Mouse (Mus musculus) left cerebral cortex, adult 9 months (tissue): ENCODE results near the gene Il11ra1.

Source experiments
- DNase-seq, 2 experiments: peaks; one replicate each; pipeline ENCODE4 v3.0.0; 2022; ENCODE audit warnings: low spot score in 2 of 2

The Il11ra1 gene

GRCm38 (mm10) chr4:41708192-41708745 lies 8.5 kb downstream of the Il11ra1 start:
- DNase-seq = peak in 1 of 2 experiments; percentile 63

- DNase-seq = no peak
Measured at GRCm38 (mm10) chr4:41710229-41710628, 10.4 kb downstream of the Il11ra1 start.

DNA sequence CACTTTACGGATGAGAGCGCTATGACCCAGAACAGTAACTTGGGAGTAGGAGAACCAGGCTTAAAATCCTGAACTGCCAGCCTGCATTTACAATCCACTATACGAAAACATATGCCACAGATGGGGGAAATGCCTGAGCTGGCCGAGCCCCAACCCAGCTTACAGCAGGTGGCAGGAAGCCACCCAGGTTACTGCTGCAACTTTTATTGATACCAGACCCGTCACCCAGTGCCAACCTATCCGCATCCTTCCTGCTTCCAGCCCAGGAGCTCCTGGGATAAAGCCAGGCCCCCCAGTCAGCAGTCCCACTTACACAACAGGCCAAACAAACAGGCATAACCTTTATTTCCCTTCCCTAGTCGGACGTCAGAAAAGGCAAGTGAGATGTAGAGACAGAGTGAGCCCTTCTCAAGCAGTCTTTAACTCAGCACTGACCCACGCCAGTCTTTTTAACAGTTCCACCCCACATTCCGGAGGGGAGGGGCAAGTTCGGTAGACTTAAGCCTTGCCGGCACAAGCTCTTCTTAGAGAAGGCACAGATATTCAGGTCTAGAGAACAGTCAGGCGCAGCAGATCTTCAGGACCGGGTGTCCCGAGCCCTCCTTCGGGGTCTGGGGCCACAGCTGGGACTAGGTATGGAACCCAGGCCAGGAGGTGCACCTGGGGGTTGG lies 12.1 kb downstream of the Il11ra1 start:
- no peak for DNase-seq

DNA sequence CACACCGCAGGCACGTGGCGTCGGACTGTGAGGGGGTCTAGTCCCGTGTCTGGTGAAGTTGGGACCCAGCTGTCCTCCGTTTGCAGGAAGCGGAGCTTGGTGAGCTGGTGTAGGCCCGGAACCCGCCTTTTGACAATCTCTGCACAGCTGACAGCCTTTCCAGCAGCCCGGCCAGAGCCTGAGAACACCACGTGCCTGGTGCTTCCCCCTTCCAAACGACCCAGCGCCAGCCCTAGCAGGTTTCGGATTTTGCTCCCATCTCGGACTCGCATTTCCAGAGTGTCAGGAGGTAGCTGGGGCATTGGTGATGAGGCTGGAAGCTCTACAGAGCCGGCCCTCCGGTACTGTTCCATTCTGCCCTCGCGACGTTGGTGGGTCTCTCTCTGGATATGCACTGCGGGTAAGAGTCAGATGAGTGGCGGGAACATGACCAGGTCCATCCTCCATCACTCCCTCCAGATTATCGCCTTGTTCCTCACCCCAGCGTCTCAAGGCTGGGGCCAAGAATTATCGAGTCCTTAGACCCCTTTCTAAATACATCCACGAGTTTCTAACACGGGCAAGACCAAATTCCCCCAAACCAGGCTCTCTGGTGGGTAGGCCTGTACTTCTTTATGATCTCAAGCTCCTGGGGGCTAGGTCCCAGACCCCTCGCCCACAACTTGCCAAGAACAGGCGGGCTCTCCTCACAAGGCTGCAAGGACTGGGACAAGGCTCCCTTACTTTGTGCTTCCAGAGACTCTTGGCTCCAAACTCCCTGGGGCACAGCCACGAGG lies 12.8 kb downstream of the Il11ra1 start:
- no peak for DNase-seq

- peak in 1 of 2 experiments; percentile 78 for DNase-seq
Measured at GRCm38 (mm10) chr4:41713197-41714067, 13.6 kb downstream of the Il11ra1 start, which contains the start of gene Rpp25l. TSS of gene Rpp25l (minus strand) at chr4:41713534.

- peak in 1 of 2 experiments; percentile 83 for DNase-seq
Measured at GRCm38 (mm10) chr4:41714276-41714675, 14.5 kb downstream of the Il11ra1 start.

GRCm38 (mm10) chr4:41715082-41715481 lies 15.3 kb downstream of the Il11ra1 start:
- DNase-seq = no peak

DNA sequence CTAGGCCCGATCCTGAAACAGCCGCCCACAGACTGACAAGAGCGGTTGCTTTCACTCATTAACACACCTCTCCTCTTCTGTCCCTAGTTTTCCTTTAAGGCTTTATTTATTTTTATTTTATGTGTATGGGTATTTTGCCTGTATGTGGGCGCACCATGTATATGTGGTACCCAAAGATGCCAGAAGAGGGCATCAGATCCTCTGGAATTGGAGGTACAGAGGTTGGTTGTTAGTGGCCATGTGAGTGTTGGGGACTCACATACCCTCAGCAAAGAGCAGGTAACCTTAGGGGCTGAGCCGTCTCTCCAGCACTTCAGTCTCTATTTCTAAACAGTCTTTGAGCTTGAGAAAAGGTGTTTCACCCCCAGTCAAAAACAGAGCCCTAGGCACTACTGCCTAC lies 15.8 kb downstream of the Il11ra1 start:
- peak in 1 of 2 experiments; percentile 73 for DNase-seq

DNA sequence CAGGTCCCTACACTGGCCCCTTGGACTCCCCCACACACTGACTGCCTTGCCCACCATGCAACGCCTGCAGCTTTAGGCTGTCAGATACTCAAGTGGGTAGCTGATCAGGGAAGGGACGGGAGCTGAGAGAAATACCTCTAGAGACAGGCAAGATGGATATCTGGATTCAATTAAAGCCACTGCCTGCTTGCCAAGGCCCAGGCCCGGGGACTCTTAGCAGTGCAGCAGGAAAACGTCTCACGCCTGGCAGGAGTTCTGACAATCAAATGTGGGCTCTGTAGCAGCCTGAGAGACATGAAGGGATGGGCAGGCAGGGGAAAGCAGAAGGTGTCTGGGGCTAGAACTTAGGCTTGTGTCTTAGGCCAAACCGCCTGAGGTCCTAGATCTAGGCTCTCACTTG lies 17.0 kb downstream of the Il11ra1 start:
- DNase-seq = no peak

DNA sequence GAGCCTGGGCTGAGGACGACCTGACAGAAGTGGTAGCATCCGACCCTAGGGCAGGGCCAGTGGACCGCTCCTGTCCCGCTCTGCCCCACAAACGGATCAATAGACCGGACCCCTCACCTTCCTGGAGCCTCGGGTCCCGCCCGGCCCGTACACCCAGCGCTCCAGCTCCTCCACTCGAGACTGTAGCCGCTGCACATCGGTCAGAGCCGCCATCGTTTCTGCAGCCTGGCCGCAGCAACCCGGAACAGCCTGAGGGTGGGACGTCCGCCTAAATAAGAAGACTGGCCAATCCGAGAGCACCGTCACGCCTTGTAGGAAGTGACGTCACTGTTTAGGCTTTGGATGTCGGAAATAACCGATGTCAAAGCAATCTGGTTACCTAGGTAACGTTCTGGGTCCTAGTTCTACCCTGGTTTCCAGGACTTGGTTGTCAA lies 23.1 kb downstream of the Il11ra1 start, which contains the start of gene Dctn3:
Dctn3 (minus strand) TSS at position 253 of the 434 bp plus-strand sequence.
- peak; percentile 95 to 96 for DNase-seq

GRCm38 (mm10) chr4:41726826-41727621 lies 27.2 kb downstream of the Il11ra1 start:
- no peak for DNase-seq

DNA sequence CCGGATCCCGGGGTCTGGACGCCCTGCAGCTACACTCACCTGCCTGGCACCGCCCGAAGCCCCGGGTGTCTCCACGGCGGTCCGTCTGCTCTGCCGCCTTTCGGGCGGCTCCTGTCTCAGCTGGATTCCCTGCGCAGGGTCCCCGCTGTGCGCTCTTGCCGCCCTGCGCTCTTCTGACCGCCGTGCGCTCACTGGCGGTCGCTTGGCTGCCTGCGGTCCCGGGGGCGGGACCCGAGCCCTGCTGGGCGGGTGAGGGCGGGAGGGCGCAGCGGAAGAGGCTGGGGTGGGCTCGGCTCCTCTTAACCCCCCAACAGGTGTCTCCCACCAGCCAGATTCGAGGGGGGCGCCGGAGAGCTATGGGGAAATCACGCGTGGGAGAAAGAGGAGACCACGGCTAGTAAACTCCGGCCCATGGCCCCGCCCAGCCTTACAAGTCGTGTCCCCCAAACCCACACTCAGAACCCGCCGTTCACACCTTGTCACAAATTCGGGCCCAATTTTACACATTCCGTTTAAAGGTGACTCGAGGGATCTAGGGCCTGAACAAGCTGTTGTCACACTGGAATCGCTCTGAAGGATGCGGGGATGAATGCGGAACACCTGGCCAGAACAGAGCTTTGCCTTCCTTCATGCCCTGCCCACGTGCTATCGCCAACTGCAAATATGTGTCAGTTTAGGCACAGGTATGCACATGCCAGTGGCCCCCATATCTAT lies 31.4 kb downstream of the Il11ra1 start, which contains the start of gene Arid3c:
Arid3c (minus strand) TSS at position 91 of the 714 bp plus-strand sequence.
- no peak for DNase-seq

GRCm38 (mm10) chr4:41737602-41738255 lies 37.9 kb downstream of the Il11ra1 start:
- DNase-seq = peak in 1 of 2 experiments; percentile 83

- no peak for DNase-seq
Measured at GRCm38 (mm10) chr4:41738256-41738603, 38.4 kb downstream of the Il11ra1 start.

DNA sequence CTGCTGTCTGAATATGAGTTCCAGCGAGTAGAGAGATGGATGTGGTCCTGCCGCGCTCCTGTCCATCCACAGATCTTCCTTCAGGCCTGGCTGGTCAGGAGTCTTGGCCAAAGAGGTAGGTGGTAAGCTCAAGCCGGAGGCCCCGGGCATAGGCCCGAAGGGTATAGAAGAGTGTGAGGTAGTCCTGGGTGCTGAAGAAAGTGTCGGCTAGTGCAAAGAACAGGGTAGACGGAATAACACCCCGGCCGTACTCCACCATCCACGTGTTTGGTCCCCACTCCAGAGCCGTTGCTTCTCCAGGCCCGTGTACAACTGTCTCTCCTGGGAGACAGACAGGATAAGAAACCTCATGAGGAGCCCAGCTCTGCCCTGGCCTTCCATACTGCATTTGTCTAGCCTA lies 39.5 kb downstream of the Il11ra1 start:
- no peak for DNase-seq

- DNase-seq = peak in 1 of 2 experiments; percentile 76
Measured at GRCm38 (mm10) chr4:41740380-41741157, 40.8 kb downstream of the Il11ra1 start.

DNA sequence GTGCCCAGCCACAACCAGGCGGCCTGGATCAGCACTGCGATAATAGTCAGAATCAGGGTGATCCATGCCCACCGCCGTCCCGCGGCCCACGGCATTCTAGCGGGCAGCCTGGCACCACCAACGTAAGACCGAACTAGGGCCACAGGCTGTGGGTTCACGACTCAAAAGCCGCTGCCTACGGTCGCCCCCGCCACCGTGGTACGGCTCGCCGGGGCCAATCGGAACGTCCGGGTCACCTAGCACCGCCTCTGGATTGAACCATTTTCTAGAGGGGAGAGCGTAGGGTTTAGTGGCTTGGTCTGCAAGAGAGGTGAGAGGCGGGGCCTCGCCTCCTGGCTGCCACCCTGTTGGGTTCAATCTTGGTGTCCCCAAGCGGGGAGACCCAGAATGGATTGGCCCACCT lies 41.4 kb downstream of the Il11ra1 start:
- DNase-seq = peak; percentile 88 to 95

- DNase-seq = no peak
Measured at GRCm38 (mm10) chr4:41744131-41744530, 44.3 kb downstream of the Il11ra1 start.

- DNase-seq = no peak
Measured at GRCm38 (mm10) chr4:41745021-41745420, 45.2 kb downstream of the Il11ra1 start.
